Mouse (Mus musculus): ENCODE measurements around the gene Kif7.

DNA sequence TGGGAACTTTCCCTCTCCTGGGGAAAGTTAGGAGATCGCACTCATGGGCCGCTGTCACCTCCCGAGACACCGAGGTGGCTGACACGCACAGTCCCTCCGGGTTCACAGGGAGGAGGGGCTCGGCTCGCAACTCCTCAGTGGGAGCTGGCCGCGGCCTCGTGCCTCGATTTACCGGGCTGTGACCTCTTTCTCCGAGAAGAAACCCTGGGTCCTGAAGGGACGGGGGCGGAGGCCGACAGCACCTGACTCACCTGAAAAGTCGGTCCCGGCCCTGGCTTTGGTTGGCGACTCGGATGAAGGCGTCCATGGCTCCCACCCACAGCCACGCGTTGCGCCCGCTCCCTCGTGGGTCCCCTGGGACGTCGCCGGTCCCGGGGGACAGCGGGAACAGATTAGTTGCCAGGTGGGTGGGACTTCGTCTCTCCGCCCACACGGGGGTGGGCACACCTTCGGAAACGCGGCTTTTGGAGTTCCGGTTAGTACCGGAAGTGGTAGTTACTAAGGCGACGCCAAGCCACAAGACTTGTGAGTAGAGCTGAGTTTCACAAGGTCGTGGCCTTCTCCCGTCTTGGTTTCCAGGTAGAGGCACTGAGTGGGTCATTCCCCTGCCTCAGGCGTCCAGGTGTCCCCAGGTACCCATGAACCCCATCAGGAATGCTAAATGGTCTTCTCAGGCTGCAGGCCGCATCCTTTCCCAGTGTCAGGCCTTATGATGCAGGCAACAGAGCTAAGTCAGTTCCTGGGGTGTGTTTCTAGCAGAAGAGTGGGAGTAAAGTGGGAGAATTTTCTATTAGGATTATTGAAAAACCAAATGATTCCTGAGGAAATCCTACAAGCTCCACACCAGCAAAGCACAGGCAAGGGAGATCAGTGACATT is 27.4 kb upstream of the Kif7 start, which contains the start of the genes Pex11a and Wdr93:
- TF ChIP-seq CTCF (IDR thresholded peaks at IDR 0.05; ENCODE audit: low read depth, low read length) (no peak), POLR2A (IDR thresholded peaks at IDR 0.05; ENCODE audit: borderline replicate concordance, low read depth, low read length) (no peak)
